Mouse (Mus musculus): ENCODE measurements around the gene Cd55. TPM values are rescaled to one million over a fixed set of nuclear protein-coding genes. Genes with fewer than 3 reads are reported as not detected.
"Not testable (repeated sequence)": the region's sequence is repeated elsewhere in the genome, so short reads cannot be mapped to it uniquely, and the experiment has no call there.

Gene Cd55
- polyA plus RNA-seq, 1 experiment from 2014 or later, result 25.9 TPM

- peak; percentile 76 for ATAC-seq (ENCODE audit: borderline replicate concordance, extremely low read depth, low FRiP score, low TSS enrichment)
- H3K4me2 ChIP-seq, result no peak overlapping the region
- no peak overlapping the region for H3K9ac ChIP-seq
- no peak overlapping the region for H3K27ac ChIP-seq
- no peaks in the 10 kb centered on the region for H3K27me3 ChIP-seq
- H3K9me3 ChIP-seq, result no peaks in the 10 kb centered on the region
- H3K4me3 ChIP-seq, result no peak overlapping the region
- 12% methylated on average over 1 of the region's 1 CpGs for WGBS
- H3K36me3 ChIP-seq, result no peaks in the 10 kb centered on the region
- H3K4me1 ChIP-seq, result peaks cover 5% of the 10 kb centered on the region; the same call in 1 of the 2 replicates
These were observed 11.7 kb upstream of the Cd55 start for GRCm38 (mm10) chr1:130474226-130474625.

GRCm38 (mm10) chr1:130470074-130470473 is 7.5 kb upstream of the Cd55 start:
- H3K4me3 ChIP-seq, result no peak overlapping the region
- H3K9ac ChIP-seq, result no peak overlapping the region
- ATAC-seq (ENCODE audit: borderline replicate concordance, extremely low read depth, low FRiP score, low TSS enrichment), result no peak
- no peaks in the 10 kb centered on the region for H3K27me3 ChIP-seq
- WGBS, result 65% methylated on average over 4 of the region's 4 CpGs
- H3K4me2 ChIP-seq, result no peak overlapping the region
- H3K4me1 ChIP-seq, result peaks cover 8% of the 10 kb centered on the region
- H3K9me3 ChIP-seq, result no peaks in the 10 kb centered on the region
- H3K27ac ChIP-seq, result no peak overlapping the region
- H3K36me3 ChIP-seq, result no peaks in the 10 kb centered on the region

DNA sequence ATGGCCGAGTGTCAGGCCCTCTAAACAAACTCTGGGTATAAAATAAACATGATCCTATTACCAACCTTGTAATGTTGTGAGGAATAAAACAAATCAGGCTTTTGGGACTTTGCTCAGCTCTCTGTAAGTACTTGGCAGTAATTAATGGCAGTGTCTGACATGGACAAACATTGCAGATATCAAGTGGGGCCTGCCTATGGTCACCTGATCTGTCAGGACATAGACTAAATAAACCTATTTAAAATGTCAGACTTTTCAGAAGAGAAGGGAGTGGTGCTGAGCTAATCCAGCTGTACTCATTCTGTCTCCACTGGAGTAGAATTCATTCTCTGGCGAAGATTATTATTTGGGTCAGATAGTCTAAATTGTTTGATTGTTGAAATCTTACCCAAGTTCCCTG is 4.9 kb upstream of the Cd55 start:
- H3K4me3 ChIP-seq, result no peak overlapping the region
- H3K4me1 ChIP-seq, result peaks cover 7% of the 10 kb centered on the region
- H3K27me3 ChIP-seq, result no peaks in the 10 kb centered on the region
- no peaks in the 10 kb centered on the region for H3K9me3 ChIP-seq
- ATAC-seq (ENCODE audit: borderline replicate concordance, extremely low read depth, low FRiP score, low TSS enrichment), result peak; percentile 71; the same call in 1 of the 2 replicates
- H3K4me2 ChIP-seq, result no peak overlapping the region
- no peaks in the 10 kb centered on the region for H3K36me3 ChIP-seq
- WGBS, result 9% methylated on average over 2 of the region's 2 CpGs
- no peak overlapping the region for H3K27ac ChIP-seq
- no peak overlapping the region for H3K9ac ChIP-seq

DNA sequence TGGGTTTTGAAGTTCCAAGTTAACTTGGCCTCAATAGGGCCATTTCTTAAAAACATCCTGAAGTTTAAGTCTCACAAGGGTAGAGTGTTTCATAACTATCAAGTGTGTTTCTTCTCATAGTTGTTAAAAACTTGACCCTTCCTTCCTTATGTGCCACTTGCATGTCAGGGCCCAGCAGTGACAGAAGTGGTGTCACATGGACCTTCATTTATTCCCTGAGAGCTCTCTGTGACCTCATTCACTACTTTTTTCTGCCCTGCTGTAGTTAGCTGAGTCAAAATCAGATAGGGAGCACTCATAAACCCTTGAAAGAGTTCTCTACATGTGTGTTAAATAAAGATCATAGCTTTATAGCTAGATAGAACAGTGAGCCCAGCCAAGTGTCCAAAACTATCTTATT is 1.6 kb upstream of the Cd55 start:
- no peak for ATAC-seq (ENCODE audit: borderline replicate concordance, extremely low read depth, low FRiP score, low TSS enrichment)
- H3K27ac ChIP-seq, result no peak overlapping the region

GRCm38 (mm10) chr1:130462867-130463266 is 323 bp upstream of the Cd55 start:
- no peaks in the 10 kb centered on the region for H3K27me3 ChIP-seq
- WGBS, result 5% methylated on average over 4 of the region's 4 CpGs
- no peaks in the 10 kb centered on the region for H3K36me3 ChIP-seq
- peak overlapping the region; percentile 80 for H3K4me2 ChIP-seq
- H3K4me3 ChIP-seq, result peak overlapping the region; percentile 53
- peak overlapping the region; percentile 37 for H3K9ac ChIP-seq
- peak overlapping the region; percentile 82 for H3K27ac ChIP-seq
- no peaks in the 10 kb centered on the region for H3K9me3 ChIP-seq
- H3K4me1 ChIP-seq, result peaks cover 9% of the 10 kb centered on the region
- no peak; the same call in none of the 2 replicates for ATAC-seq (ENCODE audit: borderline replicate concordance, extremely low read depth, low FRiP score, low TSS enrichment)

More for the DNA sequence above, 1.6 kb upstream of the Cd55 start:
- no peaks in the 10 kb centered on the region for H3K27me3 ChIP-seq
- no peak overlapping the region for H3K9ac ChIP-seq
- no peaks in the 10 kb centered on the region for H3K36me3 ChIP-seq
- H3K9me3 ChIP-seq, result no peaks in the 10 kb centered on the region
- H3K4me1 ChIP-seq, result peaks cover 9% of the 10 kb centered on the region
- no peak overlapping the region for H3K4me3 ChIP-seq
- H3K4me2 ChIP-seq, result no peak overlapping the region

- no peak overlapping the region for H3K9ac ChIP-seq
- WGBS, result 58% methylated on average over 2 of the region's 2 CpGs
- H3K4me2 ChIP-seq, result no peak overlapping the region
- H3K36me3 ChIP-seq, result no peaks in the 10 kb centered on the region
- ATAC-seq (ENCODE audit: borderline replicate concordance, extremely low read depth, low FRiP score, low TSS enrichment), result no peak
- no peaks in the 10 kb centered on the region for H3K9me3 ChIP-seq
- H3K27me3 ChIP-seq, result no peaks in the 10 kb centered on the region
- H3K27ac ChIP-seq, result no peak overlapping the region
- no peaks in the 10 kb centered on the region for H3K4me1 ChIP-seq
- no peak overlapping the region for H3K4me3 ChIP-seq
These were observed 7.4 kb downstream of the Cd55 start for GRCm38 (mm10) chr1:130455111-130455510.

GRCm38 (mm10) chr1:130442930-130443329 is 19.6 kb downstream of the Cd55 start:
- H3K9ac ChIP-seq; H3K27me3 ChIP-seq; H3K4me3 ChIP-seq; H3K4me2 ChIP-seq; H3K4me1 ChIP-seq; H3K27ac ChIP-seq; ATAC-seq (ENCODE audit: borderline replicate concordance, extremely low read depth, low FRiP score, low TSS enrichment); H3K36me3 ChIP-seq; H3K9me3 ChIP-seq: not testable (repeated sequence)
- 46% methylated on average over 1 of the region's 1 CpGs for WGBS

- Histone ChIP-seq H3K27me3 (no peaks in the 10 kb centered on the region), H3K4me2 (no peak overlapping the region), H3K36me3 (no peaks in the 10 kb centered on the region), H3K4me3 (no peak overlapping the region), H3K4me1 (peaks cover 4% of the 10 kb centered on the region; the same call in 1 of the 2 replicates), H3K27ac (no peak overlapping the region), H3K9me3 (no peaks in the 10 kb centered on the region), H3K9ac (no peak overlapping the region)
- 64% methylated on average over 4 of the region's 4 CpGs for WGBS
- ATAC-seq (ENCODE audit: borderline replicate concordance, extremely low read depth, low FRiP score, low TSS enrichment), result no peak
These were observed 31.6 kb downstream of the Cd55 start for GRCm38 (mm10) chr1:130430920-130431319.

- H3K4me3 ChIP-seq; H3K4me1 ChIP-seq; H3K4me2 ChIP-seq; H3K36me3 ChIP-seq; H3K9me3 ChIP-seq; H3K27ac ChIP-seq; H3K27me3 ChIP-seq; H3K9ac ChIP-seq; ATAC-seq (ENCODE audit: borderline replicate concordance, extremely low read depth, low FRiP score, low TSS enrichment): not testable (repeated sequence)
These were observed 33.9 kb downstream of the Cd55 start for GRCm38 (mm10) chr1:130428667-130429066.

GRCm38 (mm10) chr1:130427175-130427853 is 35.2 kb downstream of the Cd55 start:
- not testable (repeated sequence) for H3K36me3 ChIP-seq, H3K4me2 ChIP-seq, H3K27me3 ChIP-seq, H3K27ac ChIP-seq, H3K4me1 ChIP-seq, H3K9ac ChIP-seq, H3K4me3 ChIP-seq, H3K9me3 ChIP-seq
- WGBS, result 19% methylated on average over 3 of the region's 3 CpGs
- peak; percentile 57; the same call in 1 of the 2 replicates for ATAC-seq (ENCODE audit: borderline replicate concordance, extremely low read depth, low FRiP score, low TSS enrichment)

- no peaks in the 10 kb centered on the region for H3K27me3 ChIP-seq
- H3K36me3 ChIP-seq, result no peaks in the 10 kb centered on the region
- peak; percentile 25; the same call in 1 of the 2 replicates for ATAC-seq (ENCODE audit: borderline replicate concordance, extremely low read depth, low FRiP score, low TSS enrichment)
- peaks cover 7% of the 10 kb centered on the region; the same call in 1 of the 2 replicates for H3K4me1 ChIP-seq
- H3K9ac ChIP-seq, result no peak within 1 kb of the TSS
- no peak within 1 kb of the TSS for H3K4me3 ChIP-seq
- H3K4me2 ChIP-seq, result peak within 1 kb of the TSS; percentile 35
- H3K27ac ChIP-seq, result 0 out of 2 replicates have a peak within 1 kb of the TSS, but pooled peaks have one; percentile 19
- no peaks in the 10 kb centered on the region for H3K9me3 ChIP-seq
- WGBS, result 43% methylated on average over 18 of the region's 18 CpGs
These were observed 39.9 kb downstream of the Cd55 start, which contains the start of gene Cd55b for GRCm38 (mm10) chr1:130422664-130423111. TSS of gene Cd55b (minus strand) at chr1:130423009.

- H3K36me3 ChIP-seq; H3K9ac ChIP-seq; H3K4me3 ChIP-seq; H3K27me3 ChIP-seq; H3K9me3 ChIP-seq; H3K4me1 ChIP-seq; ATAC-seq (ENCODE audit: borderline replicate concordance, extremely low read depth, low FRiP score, low TSS enrichment); H3K4me2 ChIP-seq: not testable (repeated sequence)
- no CpG with 5 or more reads among the region's 6 CpGs for WGBS
- H3K27ac ChIP-seq, result 0 out of 2 replicates have a peak overlapping the region, but pooled peaks have one; percentile 19
These were observed 40.5 kb downstream of the Cd55 start for GRCm38 (mm10) chr1:130422033-130422432.
